Mouse (Mus musculus): ENCODE measurements around the gene Rgcc. TPM values are rescaled to one million over a fixed set of nuclear protein-coding genes. Genes with fewer than 3 reads are reported as not detected.

Rgcc gene
- total RNA-seq, 2 experiments from 2014 or later: 31.7 to 34.9 TPM

DNA sequence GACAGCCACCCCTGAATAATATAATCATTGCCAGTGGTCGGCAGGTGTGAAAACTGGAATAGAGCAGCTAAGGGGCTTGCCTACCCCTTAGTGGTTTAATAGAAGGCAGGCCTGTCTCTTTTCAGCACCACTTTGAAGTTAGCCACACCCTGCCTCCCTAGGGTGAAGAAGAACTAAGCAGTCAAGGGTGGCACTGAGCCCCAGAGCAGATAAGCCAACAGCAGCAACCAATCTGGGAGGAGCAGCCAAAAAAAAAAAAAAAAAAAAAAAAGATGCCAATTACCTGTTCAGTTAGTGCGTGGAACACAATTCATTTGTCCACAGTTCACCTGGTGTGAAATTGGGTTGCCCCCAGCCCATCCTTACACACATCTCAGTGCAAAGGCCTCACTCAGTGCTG, 1.7 kb upstream of the Rgcc start:
- no peak for DNase-seq (ENCODE audit: low spot score in 2 of 2)

DNA sequence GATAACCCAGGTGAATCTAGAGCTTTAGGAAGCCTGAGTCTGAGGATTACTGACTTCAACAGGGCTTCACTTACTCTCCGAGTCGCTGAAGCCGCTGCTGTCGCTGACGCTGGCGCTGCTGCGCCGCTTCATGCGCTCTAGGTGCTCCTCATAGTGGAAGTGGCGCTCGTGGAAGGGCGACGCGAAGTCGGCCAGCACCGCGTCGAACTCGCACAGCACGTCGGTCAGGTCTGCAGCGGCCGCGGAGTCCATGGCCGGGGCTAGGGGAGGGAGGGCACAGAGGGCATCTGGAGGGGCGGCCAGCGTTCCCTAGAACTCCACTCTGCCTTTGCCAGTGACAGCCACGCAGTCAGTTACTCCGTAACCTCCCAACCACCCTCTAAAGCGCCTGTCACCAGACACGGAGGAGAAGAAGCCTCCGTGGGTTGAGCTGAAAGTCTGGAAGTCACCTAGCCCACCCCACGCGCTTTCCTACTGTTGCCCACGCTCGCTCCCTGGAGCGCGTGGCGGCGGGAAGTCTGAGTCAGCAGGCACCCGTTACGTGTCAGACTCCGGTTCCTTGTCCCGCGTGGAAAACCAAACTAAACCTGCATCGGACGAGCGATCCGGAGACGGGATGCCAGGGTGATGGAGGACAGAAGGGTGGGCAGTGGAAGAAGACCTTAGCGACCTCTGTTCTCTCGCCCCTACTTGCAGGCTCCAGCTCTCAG, 649 bp downstream of the Rgcc start:
- DNase-seq (ENCODE audit: low spot score in 2 of 2): no peak

DNA sequence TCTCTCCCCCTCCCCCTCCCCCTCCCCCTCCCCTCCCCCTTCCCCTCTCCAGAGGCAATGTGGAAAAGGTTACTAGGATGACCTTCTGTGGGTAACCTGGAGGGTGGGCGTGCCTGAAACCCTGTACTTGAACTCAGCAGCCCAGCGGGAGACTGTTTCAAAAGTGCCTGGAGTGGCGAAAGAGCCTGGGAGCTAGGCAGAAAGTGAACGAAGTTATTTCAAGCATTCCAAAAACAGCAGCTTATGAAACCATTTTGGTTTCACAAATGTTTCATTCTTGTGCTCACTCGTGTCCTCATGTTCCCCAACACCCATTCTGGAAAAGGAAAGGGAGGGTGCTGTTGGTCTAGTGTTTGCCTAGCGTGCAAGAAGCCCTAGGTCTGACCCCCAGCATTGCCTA, 1.6 kb downstream of the Rgcc start:
- no peak for DNase-seq (ENCODE audit: low spot score in 2 of 2)

DNA sequence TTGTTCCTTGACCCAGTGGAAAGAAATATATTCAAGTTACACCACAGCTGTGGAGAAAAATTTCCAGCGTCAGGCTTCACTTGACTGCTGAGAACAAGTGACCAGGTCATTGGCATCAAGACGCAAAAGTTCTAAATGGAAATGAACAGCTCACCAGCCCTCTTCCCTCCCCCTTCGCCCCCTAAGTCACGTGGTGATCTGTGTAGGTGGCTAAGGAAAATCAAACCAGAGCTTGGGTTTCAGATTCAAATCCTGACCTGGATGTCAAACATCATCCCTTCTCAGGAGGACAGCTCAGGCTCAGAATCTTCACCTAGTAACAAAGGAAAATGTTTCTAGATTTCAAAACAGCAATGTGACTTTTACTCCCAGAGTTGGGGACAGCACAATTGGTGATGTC, 2.2 kb downstream of the Rgcc start:
- no peak for DNase-seq (ENCODE audit: low spot score in 2 of 2)

DNA sequence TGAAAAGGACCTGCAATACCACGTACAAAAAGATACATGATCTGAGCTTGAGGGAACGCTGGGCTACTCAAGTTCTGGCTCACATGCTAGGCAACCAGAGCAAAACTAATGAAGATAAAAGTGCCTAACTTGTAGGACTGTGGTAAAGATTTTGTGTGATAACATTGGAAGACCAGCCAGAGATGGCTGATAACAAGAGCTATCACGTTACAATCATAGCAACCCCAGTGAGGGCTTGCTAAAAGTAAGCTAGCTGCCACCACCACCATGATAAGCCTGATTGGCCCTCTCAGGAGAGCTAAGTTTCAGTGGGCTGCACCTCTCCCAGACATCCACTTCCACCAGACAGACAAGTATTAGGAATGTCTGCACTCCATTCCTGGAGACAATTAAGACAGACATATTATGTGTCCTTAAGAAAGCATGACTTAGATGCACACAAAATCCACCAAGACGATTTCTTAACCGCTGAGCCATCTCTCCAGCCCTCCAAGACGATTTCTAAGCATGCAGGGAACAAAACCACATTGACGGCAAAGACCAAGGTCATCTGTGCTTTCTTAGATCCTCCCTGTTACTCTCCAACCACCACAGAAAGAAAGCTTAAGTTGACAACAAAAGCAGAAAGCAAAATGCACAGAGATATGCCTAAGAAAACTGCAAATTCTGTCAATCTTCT, 3.0 kb downstream of the Rgcc start:
- DNase-seq (ENCODE audit: low spot score in 2 of 2): no peak

DNA sequence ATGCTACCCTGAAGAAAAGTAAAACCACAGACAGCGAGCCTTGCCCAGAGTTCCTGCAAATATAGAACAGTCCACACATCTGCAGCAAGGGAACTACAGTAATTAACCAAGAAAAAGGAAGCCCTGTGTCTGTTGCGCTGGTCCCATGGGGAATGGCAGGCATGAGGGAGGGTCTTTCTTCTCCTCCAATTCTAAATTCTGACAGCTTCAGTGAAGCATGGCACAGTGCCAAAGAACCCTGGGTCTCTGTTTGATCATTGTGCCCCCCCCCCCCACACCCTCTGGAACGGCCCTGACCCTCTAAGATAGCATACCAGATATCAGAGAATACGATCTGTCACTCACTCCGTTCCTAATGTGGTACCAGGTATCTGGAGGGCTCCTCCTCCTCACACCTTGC, 4.6 kb downstream of the Rgcc start:
- DNase-seq (ENCODE audit: low spot score in 2 of 2): no peak

DNA sequence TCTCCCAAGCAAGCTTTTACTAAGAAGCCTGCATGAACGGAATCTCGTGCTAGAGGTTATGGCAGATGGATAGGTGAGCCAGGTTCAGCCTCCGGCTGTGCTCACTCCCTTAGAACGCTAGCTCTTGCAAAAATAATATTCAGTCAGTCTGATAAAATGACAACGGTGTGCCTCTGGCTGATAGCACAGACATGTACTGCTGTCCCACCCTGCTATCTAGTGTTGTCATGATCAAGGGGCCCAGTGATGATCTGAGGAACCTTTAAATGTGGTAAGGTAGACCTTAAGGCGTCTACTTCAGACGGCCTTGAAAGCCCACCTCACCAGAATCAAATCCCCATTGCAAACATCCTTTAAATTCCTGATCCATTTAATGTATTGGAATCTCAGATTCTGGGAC, 5.2 kb downstream of the Rgcc start:
- DNase-seq (ENCODE audit: low spot score in 2 of 2): no peak

DNA sequence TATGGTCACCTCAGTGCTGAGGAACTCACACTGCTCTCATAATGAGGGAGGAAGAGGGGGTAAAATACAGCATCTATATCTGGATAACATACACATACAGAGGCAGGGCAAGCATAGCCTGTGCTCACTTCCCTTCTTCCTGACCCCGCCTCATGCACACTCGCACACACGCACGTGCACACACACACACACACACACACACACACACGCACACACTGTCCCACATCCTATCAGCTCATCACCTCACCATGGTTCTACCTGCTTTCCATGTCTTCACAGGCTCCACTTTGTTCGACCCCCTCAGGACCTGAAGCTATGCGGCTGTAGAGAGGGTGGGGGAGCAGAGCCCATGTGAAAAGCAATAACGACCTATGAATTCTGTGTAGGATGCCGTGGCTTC, 5.9 kb downstream of the Rgcc start:
- DNase-seq (ENCODE audit: low spot score in 2 of 2): no peak

DNA sequence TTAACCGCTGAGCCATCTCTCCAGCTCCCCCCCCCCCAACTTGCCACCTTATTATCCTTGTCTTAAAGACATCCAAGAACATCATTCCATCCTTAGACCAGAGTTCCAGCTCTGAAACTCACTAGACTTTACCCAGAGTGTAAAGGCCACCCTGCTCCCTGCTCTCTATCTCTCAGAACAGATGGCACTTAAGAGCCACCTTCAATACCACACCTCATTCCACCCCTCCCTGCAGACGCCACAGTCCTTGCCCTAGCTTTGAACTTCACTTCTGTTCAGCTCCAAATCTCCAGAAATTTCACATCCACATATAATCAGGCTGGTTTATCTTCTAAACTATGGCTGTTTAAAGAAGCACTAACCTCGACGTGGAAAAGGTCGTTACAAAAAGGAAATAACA, 6.5 kb downstream of the Rgcc start:
- DNase-seq (ENCODE audit: low spot score in 2 of 2): no peak

DNA sequence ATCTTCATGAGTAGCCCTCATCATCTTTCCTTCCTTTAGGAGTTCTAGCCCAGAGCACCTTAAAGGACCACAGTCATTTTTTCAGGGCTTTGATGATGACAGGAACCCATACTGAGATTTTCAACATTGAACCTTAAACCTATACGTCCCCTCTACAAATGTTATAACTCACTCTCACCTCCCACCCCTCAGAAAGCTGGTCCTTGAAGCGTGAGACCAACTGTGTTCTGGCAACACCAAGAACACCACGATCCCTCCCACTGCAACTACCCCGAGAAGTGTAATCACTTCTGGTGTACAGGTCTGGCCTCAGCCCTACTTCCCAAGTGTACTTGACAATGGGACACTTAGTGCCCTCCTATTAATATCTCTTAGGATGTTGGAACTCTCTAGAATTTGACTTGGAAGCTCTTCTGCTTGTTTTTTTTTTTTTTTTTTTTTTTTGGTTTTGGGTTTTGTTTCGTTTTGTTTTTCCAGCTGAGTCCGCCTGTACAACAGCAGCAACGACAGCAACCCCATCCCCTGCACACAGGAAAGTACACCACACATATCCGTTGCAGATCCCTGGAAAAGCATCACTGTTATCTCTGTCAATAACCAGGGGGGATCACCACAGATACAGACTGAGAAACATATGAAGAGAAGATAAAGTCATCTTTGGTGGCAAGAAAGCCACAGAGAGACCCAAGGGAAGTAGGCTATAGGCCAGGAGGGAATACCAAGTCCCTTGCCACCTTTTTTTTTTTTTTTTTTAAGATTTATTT, 7.2 kb downstream of the Rgcc start:
- no peak for DNase-seq (ENCODE audit: low spot score in 2 of 2)

DNA sequence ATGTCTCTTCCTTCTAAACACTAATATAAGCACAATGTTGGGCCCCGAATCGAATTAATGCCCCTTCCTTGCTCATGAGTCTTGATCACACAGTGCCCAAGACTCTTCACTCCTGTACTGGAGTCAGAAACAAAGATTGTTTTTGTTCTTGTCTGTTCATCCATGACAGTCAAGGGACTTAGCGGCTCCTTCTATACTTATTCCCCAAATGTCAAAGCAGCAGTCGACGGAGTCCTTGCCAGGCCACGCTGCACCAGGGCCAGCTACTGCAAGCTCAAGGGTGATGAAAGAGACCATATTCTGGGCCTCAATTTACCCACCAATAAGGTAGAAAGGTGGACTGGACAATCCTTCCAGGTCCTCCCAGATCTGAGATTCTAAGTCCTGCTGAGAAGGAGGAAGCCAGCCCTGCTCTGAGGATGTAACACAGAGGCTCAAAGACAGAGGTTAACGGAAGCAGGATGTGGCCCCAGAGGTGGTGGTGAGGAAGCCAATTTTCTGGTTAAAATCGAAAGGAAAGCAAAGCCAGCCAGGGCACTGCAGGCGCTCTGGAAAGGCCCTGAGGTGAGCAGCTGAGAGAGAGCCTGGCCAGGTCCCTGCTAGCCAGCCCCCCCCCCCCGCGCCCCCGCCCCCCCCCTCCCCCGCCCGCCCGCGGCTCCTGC, 8.2 kb downstream of the Rgcc start:
- DNase-seq (ENCODE audit: low spot score in 2 of 2): no peak

DNA sequence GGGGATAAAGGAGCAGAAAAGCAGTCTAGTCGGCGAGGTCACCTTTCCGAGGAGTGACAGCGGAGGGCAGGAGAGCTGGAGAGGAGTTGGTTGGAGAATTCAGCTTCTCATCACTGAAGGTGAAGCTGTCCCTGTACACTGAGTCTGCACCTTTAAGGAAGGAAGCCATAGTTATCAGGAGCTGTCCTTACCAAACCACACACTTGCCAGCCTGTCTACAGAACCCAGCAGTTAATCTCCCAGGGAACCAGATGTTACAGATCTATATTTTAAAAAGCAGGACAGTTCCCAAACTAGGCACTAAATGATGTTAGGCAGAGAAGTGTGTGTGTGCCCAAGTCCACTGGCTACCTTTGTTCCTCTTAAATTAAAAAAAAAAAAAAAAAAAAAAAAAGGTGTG, 9.8 kb downstream of the Rgcc start:
- DNase-seq (ENCODE audit: low spot score in 2 of 2): no peak

DNA sequence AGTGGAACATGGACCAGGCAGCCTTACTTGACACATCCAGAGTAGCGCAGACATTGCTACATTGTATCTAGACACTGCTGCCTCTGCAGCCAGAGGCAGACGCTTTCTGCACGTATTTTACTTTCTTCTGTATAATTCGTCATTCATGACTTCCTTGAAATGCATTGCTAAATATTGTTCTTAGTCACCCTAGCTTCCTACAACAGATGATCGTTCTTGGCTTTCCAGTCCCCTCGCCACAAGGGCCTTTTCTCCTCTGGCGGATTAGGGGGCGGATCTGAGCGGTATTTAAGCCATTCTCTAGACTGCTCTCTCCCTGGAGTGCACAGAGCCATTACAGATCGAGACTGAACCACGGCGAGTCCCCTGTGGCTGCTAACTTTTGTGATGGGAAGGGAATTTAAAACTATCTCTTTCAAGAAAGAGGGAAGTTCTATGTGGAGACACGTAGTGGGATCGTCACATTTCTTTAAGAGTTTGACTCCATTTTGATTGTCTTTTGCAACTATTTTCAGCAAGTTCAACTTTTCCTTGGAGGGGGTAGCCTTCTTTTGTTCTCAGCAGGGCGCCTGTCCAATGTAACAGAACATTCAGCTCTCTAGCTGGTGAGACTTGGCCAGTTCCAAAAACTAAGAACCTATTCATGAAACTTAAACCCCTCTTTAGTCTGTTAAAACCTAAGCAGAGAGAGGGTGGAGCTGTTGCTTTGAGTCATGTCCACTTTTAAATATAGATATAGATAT, 10.6 kb downstream of the Rgcc start:
- DNase-seq (ENCODE audit: low spot score in 2 of 2): no peak

DNA sequence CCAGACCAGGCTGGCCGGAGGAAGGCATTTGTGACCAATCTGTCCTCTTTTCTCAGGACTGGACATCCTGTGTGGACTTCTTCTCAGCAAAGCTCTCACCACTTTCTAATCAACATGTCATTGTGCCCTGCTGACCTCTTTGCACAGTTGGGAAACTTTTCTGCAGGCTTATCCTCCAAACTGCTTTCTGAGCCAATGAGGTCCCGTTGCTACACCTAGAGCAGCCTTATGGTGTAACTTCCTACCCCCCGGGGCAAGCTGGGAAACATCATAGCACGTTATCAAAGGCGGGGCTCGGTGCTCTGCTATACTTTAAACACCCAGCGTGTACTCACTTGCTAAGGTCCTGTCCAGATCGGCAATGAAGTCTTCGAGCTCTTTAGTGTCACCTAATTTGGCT, 11.5 kb downstream of the Rgcc start:
- no peak for DNase-seq (ENCODE audit: low spot score in 2 of 2)

DNA sequence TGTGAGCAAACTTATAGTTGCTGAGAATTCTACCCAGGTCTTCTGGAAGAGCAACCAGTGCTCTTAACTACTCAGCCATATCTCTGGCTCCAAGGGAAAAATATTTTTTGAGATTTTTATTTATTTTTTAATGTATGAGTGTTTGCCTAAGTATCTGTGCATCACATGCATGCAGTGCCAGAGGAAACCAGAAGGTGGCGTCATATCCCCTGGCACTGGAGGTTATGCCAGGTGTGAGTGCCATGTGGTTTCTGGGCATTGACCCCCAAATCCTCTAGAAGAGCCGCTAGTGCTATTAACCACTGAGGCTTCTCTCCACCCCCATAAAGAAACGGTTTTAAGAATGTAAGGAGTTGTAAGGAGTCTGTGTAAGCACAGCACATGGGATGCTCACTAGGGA, 13.2 kb downstream of the Rgcc start:
- DNase-seq (ENCODE audit: low spot score in 2 of 2): no peak

DNA sequence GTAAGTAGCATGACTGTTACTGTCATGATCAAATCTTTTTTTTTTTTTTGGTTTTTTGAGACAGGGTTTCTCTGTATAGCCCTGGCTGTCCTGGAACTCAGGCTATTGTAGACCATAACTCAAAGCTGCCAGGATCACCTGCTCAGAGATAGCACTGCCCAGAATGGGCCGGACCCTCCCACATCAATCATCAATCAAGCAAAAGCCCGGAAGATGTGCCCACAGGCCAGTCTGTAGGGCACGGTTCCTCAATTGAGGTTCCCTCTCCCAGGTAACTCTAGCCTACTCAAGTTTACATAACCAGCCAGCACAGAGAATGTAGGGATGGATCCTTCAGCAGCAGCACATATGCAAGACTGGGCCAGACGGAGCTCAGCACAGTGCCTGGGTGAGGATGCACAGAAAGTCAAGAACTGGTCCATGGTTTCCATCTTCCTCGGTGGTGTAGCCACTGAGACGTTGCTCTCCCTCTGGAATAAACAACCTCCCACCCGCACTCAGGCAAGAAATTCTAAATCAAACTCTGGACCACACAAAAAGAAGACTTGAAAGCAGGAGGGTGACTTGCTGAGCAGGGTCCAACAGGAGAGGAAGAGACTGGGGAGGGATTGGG, 14.1 kb downstream of the Rgcc start:
- no peak for DNase-seq (ENCODE audit: low spot score in 2 of 2)

DNA sequence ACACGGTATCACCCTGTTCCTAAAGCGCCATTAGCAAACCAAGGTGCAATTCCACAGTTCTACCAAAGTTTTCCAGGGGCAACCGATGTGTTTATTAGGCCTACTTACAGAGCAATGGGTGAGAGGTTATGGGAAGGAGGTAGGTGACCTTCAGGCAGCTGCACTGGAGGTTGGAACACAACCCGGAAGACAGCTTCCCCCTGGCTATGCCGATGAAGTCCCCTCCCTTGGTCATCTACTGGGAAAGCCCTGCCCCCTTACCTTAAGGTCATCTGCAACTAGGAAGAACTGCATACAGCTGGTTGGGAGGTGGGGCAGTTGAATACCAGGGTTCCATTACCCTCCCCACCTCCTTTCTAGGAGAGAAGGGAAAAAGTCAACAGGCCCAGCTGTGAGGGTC, 15.9 kb downstream of the Rgcc start:
- DNase-seq (ENCODE audit: low spot score in 2 of 2): no peak

DNA sequence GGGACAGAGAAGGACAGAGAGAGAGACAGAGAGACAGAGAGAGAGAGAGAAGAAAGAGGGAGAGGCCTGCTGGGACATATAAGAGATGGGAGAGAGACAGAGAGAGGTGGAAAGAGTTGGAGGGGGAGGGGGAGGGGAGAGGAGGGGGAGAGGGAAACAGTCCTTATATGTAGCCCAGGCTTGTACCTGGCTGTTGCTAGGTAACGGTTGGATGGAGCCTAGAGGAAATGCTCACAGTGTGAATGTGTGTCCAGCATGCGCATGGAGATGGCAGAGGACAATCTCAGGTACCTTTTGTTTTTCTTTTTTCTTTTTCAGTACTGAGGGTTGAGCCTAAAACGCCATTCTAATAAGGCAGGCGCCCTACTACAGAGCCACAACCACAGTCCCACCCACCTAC, 16.8 kb downstream of the Rgcc start:
- no peak for DNase-seq (ENCODE audit: low spot score in 2 of 2)

DNA sequence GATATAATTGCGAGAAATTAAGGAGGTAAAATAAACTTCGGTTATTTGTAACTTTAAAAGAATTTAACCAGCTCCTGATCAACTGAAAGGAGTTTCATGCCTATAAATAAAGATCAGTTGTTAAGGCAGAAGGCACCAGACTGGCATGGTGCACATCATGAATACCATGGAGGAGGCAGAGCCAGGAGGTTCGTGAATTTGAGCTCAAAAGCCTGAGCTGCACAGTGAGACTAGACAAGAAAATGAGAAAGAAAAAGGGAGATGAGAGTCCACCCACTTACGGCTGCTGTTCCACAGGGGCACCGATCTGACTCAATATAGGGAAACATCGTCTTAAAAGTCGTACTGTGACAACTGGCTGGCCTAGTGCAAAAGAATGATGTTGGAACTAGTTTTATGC, 17.5 kb downstream of the Rgcc start:
- no peak for DNase-seq (ENCODE audit: low spot score in 2 of 2)

DNA sequence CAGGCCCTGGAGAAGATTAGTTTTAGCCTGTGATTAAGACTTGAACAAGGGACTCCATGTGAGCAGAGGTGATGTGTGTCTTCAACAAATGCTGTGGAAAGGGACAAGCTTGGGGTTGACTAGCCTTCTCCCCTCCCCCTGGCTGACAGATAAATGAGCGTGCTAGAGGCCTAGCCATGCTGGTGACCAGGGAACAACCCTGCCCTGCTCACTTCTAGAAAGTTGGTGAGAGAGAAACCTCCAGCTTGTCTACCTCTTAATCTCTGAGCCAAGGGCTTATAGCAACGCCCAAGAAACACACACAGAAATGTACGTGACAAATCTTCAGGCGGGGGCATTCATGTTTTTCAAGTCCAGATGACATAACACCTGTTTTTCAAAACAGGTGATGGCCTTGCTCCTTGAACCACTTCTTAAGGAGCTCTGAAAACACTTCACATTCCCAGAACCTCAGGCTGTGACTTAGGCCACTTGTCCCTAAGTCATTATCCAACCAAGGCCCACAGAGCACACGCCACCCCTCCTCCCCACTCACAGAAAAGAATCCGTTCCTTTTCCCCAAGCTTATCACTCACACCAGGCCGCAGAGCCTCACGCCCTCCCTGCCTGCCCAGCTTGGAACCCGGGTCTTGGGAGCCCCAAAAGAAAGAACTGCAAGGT, 19.4 kb downstream of the Rgcc start:
- DNase-seq (ENCODE audit: low spot score in 2 of 2): no peak

Data from gastrocnemius, postnatal 4 days (tissue).